Mouse (Mus musculus): ENCODE data around the gene Smim15. TPM values are rescaled to one million over a fixed set of nuclear protein-coding genes. Genes with fewer than 3 reads are reported as not detected.

Gene Smim15
- polyA plus RNA-seq, 2 experiments = 17.1 to 24.7 TPM

GRCm38 (mm10) chr13:108013839-108014238, 30.4 kb upstream of the Smim15 start:
- Histone ChIP-seq H3K9me3 (ENCODE audit: control insufficient read depth, low read length) (no peaks in the 10 kb centered on the region), H3K9ac (replicated peaks) (no peak overlapping the region), H3K36me3 (replicated peaks; ENCODE audit: control insufficient read depth, insufficient read depth, low read depth) (no peaks in the 10 kb centered on the region), H3K4me1 (replicated peaks; ENCODE audit: control insufficient read depth in 2 of 2, insufficient read depth in 2 of 2, low read length in 1 of 2) (no peaks in the 10 kb centered on the region), H3K27me3 (ENCODE audit: control insufficient read depth, insufficient read depth, low read length) (no peaks in the 10 kb centered on the region), H3K27ac (no peak overlapping the region), H3K4me3 (ENCODE audit: insufficient read depth in 1 of 2, low read depth in 2 of 2, low read length in 2 of 2) (no peak overlapping the region), H3K4me2 (ENCODE audit: low read depth) (no peak overlapping the region)
- no peak for ATAC-seq (ENCODE audit: insufficient read depth)
- no peak for DNase-seq (ENCODE audit: low read depth in 3 of 3, low spot score in 3 of 3)
- WGBS (ENCODE audit: insufficient replicate concordance) = 70% methylated on average over 6 of the region's 6 CpGs
- no peak for TF ChIP-seq EP300 (IDR thresholded peaks at IDR 0.05; ENCODE audit: low read depth)
- no peak for TF ChIP-seq CTCF (IDR thresholded peaks at IDR 0.05; ENCODE audit: low read depth)

DNA sequence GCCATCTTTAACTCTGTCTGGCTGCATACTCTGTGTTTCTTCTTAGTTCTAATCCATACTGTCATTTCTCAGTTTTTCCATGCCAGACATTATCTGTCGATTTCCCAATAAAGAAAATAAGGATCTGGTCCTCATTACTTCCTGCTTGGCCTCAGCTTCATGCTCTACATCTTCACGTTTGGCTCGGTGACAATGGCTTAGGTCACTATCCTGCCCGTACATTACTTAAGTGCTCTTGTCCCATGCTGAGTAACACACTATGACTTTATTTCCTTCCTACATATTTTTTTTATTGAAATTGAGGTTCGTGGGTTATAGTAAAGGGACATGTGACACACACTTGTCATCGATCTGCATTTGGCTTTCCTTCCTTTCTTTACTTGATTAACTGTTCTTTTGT, 29.1 kb upstream of the Smim15 start:
- Histone ChIP-seq H3K36me3 (replicated peaks; ENCODE audit: control insufficient read depth, insufficient read depth, low read depth) (no peaks in the 10 kb centered on the region), H3K9ac (replicated peaks) (no peak overlapping the region), H3K27me3 (ENCODE audit: control insufficient read depth, insufficient read depth, low read length) (no peaks in the 10 kb centered on the region), H3K4me3 (ENCODE audit: insufficient read depth in 1 of 2, low read depth in 2 of 2, low read length in 2 of 2) (no peak overlapping the region), H3K4me2 (ENCODE audit: low read depth) (no peak overlapping the region), H3K27ac (no peak overlapping the region), H3K9me3 (ENCODE audit: control insufficient read depth, low read length) (no peaks in the 10 kb centered on the region), H3K4me1 (replicated peaks; ENCODE audit: control insufficient read depth in 2 of 2, insufficient read depth in 2 of 2, low read length in 1 of 2) (no peaks in the 10 kb centered on the region)
- 60% methylated on average over 6 of the region's 6 CpGs for WGBS (ENCODE audit: insufficient replicate concordance)
- TF ChIP-seq CTCF (IDR thresholded peaks at IDR 0.05; ENCODE audit: low read depth) (no peak), EP300 (IDR thresholded peaks at IDR 0.05; ENCODE audit: low read depth) (no peak)
- no peak for ATAC-seq (ENCODE audit: insufficient read depth)
- DNase-seq (ENCODE audit: low read depth in 3 of 3, low spot score in 3 of 3) = no peak

GRCm38 (mm10) chr13:108017349-108017748, 26.9 kb upstream of the Smim15 start:
- Histone ChIP-seq H3K4me1 (replicated peaks; ENCODE audit: control insufficient read depth in 2 of 2, insufficient read depth in 2 of 2, low read length in 1 of 2) (no peaks in the 10 kb centered on the region), H3K27ac (no peak overlapping the region), H3K4me2 (ENCODE audit: low read depth) (no peak overlapping the region), H3K36me3 (replicated peaks; ENCODE audit: control insufficient read depth, insufficient read depth, low read depth) (no peaks in the 10 kb centered on the region), H3K27me3 (ENCODE audit: control insufficient read depth, insufficient read depth, low read length) (no peaks in the 10 kb centered on the region), H3K9me3 (ENCODE audit: control insufficient read depth, low read length) (no peaks in the 10 kb centered on the region), H3K4me3 (ENCODE audit: insufficient read depth in 1 of 2, low read depth in 2 of 2, low read length in 2 of 2) (no peak overlapping the region), H3K9ac (replicated peaks) (no peak overlapping the region)
- ATAC-seq (ENCODE audit: insufficient read depth) = no peak
- no peak for DNase-seq (ENCODE audit: low read depth in 3 of 3, low spot score in 3 of 3)
- TF ChIP-seq CTCF (IDR thresholded peaks at IDR 0.05; ENCODE audit: low read depth) (no peak), EP300 (IDR thresholded peaks at IDR 0.05; ENCODE audit: low read depth) (no peak)
- 42% methylated on average over 6 of the region's 6 CpGs for WGBS (ENCODE audit: insufficient replicate concordance)

GRCm38 (mm10) chr13:108025802-108026201, 18.4 kb upstream of the Smim15 start:
- ATAC-seq (ENCODE audit: insufficient read depth) (no peak), DNase-seq (ENCODE audit: low read depth in 3 of 3, low spot score in 3 of 3) (no peak)
- Histone ChIP-seq H3K9ac (replicated peaks) (no peak overlapping the region), H3K4me2 (ENCODE audit: low read depth) (no peak overlapping the region), H3K4me1 (replicated peaks; ENCODE audit: control insufficient read depth in 2 of 2, insufficient read depth in 2 of 2, low read length in 1 of 2) (no peaks in the 10 kb centered on the region), H3K9me3 (ENCODE audit: control insufficient read depth, low read length) (no peaks in the 10 kb centered on the region), H3K27ac (no peak overlapping the region), H3K4me3 (ENCODE audit: insufficient read depth in 1 of 2, low read depth in 2 of 2, low read length in 2 of 2) (no peak overlapping the region), H3K27me3 (ENCODE audit: control insufficient read depth, insufficient read depth, low read length) (no peaks in the 10 kb centered on the region), H3K36me3 (replicated peaks; ENCODE audit: control insufficient read depth, insufficient read depth, low read depth) (no peaks in the 10 kb centered on the region)
- 45% methylated on average over 3 of the region's 3 CpGs for WGBS (ENCODE audit: insufficient replicate concordance)
- TF ChIP-seq CTCF (IDR thresholded peaks at IDR 0.05; ENCODE audit: low read depth) = no peak
- no peak for TF ChIP-seq EP300 (IDR thresholded peaks at IDR 0.05; ENCODE audit: low read depth)

DNA sequence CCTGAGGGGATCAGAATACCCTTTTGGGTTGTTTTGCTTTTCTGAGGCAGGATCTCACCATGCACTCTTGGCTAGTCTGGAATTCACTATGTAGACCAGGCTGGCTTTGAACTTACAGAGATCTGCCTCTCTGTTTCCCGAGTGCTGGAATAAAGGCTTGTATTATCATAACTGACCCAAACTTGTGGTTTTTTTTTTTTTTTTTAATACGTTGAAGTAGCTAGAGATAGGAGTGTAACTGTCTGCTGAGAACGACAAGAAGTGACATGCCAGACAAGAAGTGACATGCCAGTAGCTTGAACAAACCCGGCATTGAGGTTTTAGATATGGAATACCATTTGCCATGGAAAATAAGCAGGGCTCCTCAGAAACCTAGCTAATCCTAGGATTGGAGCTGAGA, 11.5 kb upstream of the Smim15 start:
- no peaks in the 10 kb centered on the region for H3K36me3 ChIP-seq (replicated peaks; ENCODE audit: control insufficient read depth, insufficient read depth, low read depth)
- H3K27ac ChIP-seq = no peak overlapping the region
- H3K9me3 ChIP-seq (ENCODE audit: control insufficient read depth, low read length) = no peaks in the 10 kb centered on the region
- ATAC-seq (ENCODE audit: insufficient read depth) (no peak), DNase-seq (ENCODE audit: low read depth in 3 of 3, low spot score in 3 of 3) (no peak)
- H3K4me2 ChIP-seq (ENCODE audit: low read depth) = no peak overlapping the region
- H3K4me1 ChIP-seq (replicated peaks; ENCODE audit: control insufficient read depth in 2 of 2, insufficient read depth in 2 of 2, low read length in 1 of 2) = no peaks in the 10 kb centered on the region
- no peak for TF ChIP-seq EP300 (IDR thresholded peaks at IDR 0.05; ENCODE audit: low read depth)
- no peak for TF ChIP-seq CTCF (IDR thresholded peaks at IDR 0.05; ENCODE audit: low read depth)
- WGBS (ENCODE audit: insufficient replicate concordance) = 26% methylated on average over 4 of the region's 4 CpGs
- H3K9ac ChIP-seq (replicated peaks) = no peak overlapping the region
- no peaks in the 10 kb centered on the region for H3K27me3 ChIP-seq (ENCODE audit: control insufficient read depth, insufficient read depth, low read length)
- no peak overlapping the region for H3K4me3 ChIP-seq (ENCODE audit: insufficient read depth in 1 of 2, low read depth in 2 of 2, low read length in 2 of 2)
